Mouse (Mus musculus) urinary bladder, postnatal 4 days (tissue): ENCODE measurements around the gene Tmem196.
A peak's percentile ranks its signal among the peaks of the same experiment; 100 is the strongest.

Source experiments
- DNase-seq, 2 experiments: peaks; one replicate each; pipeline ENCODE4 v3.0.0; 2021 to 2022; ENCODE audit warnings: low spot score in 2 of 2

The Tmem196 gene

DNA sequence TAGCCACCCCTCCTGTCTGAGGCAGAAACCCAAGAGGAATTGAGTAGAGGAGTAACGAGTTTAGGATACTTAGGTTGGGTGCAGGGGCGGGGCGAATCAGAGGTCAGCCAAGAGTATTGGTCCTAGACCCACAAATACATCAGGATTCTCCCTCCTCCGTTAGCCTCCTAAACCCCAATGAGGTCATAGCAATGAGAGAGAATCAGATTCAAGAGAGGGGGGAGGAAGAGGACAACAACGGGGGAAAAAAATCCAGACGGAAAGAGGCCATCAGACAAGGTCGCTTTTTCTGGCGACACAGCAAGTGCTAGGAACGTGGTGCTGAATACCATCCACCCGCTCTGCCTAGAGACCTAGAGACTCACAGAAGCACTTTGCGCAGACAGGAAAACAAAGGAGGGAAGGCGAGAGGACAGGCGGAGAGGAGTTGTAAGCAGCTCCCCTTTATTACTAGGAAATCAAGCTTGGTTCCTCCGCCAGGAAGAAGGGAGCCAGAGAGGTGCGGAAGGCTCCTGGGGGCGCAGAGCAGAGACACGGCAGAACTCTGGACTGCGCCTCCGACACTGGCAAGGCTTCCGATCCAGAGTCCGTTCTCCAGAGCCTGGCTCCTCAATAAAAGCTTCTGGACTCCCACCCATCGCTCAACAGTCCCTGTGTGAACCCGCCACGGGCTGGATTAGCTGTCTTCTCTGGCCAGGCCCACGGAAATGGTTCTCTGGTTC lies at the start of gene Tmem196:
Tmem196 (plus strand) TSS at position 234 of the 722 bp plus-strand sequence.
- no peak for DNase-seq

DNA sequence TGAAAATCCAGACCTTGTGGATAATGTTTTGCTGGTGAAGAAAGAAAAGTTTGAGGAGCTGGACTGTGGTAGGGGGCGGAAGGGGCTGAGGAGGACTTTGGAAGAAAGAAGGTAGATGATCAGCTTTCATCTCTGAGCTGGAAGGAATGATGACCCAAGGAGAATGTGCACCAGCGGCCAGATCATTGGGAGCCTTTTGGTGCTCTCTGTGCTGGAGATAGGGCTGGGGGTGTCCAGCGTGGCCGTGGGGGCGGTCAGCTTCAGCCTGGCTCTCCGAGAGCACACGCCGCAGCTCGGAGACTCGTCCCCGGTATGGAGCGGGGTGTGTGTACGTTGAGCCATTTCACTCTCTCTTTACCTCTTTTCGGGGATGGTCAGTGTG lies 680 bp downstream of the Tmem196 start:
- no peak for DNase-seq

DNA sequence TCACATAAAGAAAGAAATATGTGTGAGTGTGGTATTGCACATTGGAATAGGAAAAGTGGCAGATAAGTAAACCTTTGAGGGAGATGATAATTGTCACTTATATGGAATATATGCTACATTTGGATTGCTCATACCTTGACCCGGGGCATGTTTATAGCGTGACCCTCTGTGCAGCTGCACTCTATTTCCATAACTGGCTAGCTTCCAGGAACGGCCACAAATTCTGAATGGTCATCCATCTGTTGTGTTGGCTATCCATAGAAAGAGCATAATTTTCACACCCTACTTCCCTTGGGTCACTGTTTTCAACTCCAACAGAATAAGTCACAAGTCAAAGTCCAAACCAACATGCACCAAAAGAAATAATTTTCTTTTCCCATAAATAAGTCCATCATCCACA lies 11.4 kb downstream of the Tmem196 start:
- no peak for DNase-seq

DNA sequence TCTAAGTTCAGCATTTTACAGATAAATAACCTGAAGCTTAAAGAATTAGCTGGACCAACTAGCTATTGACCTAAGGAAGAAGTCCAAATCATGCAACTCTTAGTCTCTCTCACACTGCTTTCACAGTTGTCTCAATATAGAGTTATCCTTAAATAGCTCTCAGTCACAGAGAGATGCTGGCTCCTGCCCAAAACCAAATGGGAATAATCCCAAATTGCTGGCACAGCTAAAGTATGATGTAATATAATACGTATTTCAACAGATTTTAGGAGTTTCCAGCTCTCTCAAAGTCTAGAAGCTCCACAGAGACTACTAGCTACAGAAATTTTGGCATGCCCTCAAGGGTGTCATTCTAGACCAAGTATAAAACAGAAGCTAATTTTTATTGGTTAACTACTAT lies 15.1 kb downstream of the Tmem196 start:
- DNase-seq = no peak

DNA sequence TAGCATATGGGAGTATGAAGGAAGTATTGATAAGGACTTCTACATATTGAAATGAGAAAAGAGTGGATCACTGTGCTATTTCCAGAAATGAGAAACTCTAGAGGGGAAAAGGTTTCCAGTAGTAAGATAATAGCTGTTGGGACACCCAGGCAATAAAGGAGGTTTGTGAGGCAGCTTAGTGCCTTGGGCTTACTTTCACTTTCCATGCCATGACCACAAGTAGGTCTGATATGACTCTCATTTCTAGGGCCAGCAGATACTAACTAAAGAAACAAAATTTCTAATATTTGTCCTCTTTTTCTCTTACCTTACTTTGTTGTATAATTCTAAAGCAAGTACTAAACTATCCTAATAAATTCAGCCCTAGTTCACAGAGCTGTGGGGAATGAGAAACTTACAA lies 19.8 kb downstream of the Tmem196 start:
- no peak for DNase-seq

DNA sequence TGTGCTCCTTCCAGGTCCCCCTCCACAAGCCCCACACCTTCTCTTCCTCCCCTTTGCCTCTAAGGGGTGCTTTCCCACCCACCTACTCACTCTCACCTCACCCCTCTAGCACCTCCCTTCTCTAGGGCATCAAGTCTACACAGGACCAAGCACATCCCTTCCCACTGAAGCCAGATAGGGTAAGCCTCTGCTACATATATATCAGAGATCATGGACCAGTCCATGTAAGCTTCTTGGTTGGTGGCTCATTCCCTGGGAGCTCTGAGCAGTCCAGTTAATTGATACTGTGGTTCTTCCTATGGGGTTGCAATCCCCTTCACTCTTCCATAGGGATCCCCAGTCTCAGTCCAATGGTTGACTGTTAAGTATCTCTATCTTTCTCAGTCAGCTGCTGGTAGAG lies 24.4 kb downstream of the Tmem196 start:
- no peak for DNase-seq

DNA sequence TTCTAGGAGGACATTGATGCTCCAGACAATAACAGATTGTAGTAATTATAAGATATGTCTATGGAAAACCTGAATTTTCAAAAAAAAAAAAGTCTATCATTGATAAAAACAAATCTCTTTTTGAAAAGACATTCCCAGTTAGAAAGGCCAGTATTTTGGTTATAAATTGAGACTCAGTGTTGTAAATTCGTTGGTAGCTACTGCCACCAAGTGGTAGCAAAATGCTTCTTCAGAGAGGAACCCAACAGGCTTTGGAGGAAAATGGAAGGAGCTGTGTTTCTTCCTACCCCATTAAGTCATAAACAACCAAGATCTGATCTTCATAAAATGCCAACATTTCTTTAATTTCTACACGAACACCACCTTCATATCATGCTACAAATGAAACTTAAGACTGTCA lies 36.1 kb downstream of the Tmem196 start:
- no peak for DNase-seq

DNA sequence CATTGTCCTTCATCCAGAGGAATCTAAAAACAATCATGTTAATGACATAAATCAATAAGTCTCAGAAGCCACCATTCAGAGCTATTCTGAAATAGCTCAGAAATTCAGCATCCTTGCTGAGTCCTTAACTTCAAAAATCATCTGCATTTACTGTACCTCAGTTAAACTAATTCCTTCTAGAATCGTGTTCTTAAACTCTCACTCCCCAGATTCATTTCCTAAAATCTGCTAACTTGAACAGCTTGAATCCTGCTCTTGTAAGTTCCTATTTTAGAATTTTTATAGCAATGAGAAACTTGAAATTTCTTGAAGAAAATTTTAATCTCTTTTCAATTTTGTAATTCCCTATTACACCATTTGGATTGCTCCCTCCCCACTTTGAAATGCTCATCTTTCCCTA lies 52.6 kb downstream of the Tmem196 start:
- DNase-seq = no peak

DNA sequence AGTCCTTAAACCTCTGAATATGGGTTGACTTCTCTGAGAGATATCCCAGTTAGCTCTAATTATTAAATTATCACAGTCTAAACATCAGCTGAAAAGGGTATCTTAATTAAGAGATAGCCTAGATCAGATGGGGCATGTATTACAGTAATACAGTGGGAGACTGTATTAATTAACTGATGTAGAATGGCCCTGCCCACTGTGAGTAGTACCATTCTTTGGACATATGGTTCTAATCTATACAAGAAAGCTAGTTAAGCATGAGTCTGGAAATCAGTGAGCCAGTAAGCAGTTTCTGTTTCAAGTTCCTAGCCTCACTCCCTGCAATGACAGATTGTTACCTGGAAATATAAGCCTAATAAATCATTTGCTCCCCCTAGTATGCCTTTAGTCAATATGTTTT lies 58.7 kb downstream of the Tmem196 start:
- no peak for DNase-seq

DNA sequence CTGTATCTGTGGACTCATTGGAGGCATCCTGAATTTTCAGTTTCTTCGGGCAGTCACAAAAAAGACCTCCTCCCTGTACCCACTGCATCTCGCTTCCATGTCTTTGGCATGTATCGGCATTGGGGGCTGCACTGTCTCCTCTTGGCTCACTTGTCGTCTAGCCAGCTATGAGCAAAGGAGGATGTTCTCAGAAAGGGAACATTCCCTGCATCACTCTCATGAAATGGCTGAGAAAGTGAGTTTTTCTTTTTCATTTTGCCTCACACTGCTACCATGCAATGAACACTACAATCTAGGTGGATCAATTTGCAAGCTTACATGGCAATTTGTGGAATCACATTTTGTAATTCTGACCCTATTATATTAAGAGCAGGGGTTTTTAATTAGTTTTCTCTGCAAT lies 69.1 kb downstream of the Tmem196 start:
- no peak for DNase-seq

DNA sequence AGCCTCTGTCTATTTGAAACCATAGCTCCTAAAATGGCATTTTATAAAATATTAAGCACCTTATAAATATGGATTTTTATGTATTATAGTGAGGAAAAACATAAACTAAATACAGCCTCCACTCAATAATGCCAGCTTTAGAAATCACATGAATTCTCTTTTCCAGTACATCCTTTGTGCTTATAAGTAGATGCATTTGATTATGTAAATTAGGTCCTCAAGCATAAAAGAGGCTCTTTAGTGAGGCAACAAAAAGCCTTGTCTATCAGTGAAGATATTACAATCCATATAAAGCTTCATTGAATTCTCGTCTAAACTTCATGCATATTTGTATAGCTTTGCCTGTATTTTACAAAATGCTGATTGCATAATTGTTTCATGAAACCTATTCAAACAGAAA lies 69.6 kb downstream of the Tmem196 start:
- DNase-seq = no peak

DNA sequence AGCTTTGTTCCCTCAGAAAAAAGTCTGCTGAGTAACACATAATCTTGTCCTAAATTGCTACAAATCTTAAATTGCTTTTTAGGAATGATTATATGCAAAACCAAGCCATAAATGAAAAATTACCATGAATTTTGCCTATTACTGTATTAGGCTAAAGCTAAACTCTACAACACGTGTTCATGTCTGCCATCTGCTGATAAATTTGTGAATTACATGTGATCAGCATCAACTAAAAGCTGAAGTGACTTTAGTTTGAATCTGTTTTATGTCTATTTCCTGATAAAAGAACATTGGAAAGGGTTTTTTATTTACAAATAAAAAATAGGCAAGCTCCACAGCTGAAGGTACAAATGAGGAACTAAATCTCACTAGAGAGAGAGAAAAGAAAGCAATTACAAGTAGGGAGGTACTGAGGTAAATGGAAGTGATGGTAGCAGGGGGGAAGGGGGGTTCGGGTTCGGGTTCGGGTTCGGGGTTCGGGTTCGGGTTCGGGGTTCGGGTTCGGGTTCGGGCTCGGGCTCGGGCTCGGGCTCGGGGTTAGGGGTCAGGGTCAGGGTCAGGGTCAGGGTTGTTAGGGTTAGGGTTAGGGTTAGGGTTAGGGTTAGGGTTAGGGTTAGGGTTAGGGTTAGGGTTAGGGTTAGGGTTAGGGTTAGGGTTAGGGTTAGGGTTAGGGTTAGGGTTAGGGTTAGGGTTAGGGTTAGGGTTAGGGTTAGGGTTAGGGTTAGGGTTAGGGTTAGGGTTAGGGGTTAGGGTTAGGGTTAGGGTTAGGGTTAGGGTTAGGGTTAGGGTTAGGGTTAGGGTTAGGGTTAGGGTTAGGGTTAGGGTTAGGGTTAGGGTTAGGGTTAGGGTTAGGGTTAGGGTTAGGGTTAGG lies 82.7 kb downstream of the Tmem196 start:
- peak; percentile 81 to 87 for DNase-seq
